Mouse (Mus musculus): ENCODE measurements around the gene Olfr1324. TPM values are rescaled to one million over a fixed set of nuclear protein-coding genes. Genes with fewer than 3 reads are reported as not detected.
"Not testable (repeated sequence)": the region's sequence is repeated elsewhere in the genome, so short reads cannot be mapped to it uniquely, and the experiment has no call there.

Olfr1324 gene
- not detected in 2 replicates for polyA plus RNA-seq (2015; fragmentation: Nextera tagmentation; extraction: Ambion mirVana)

- Histone ChIP-seq H3K4me2 (no peak within 1 kb of the TSS), H3K36me3 (no peaks in the 10 kb centered on the region), H3K9me3 (replicated peaks) (no peaks in the 10 kb centered on the region), H3K9ac (no peak within 1 kb of the TSS), H3K27me3 (no peaks in the 10 kb centered on the region), H3K27ac (no peak within 1 kb of the TSS), H3K4me1 (no peaks in the 10 kb centered on the region), H3K4me3 (replicated peaks) (no peak within 1 kb of the TSS)
- ATAC-seq (replicated peaks; ENCODE audit: low FRiP score) = no peak
- 93% methylated on average over 1 of the region's 1 CpGs for WGBS
Measured at GRCm38 (mm10) chrX:50428398-50428797, at the start of gene Olfr1324. Gene Olfr1324, minus strand, starts transcription at chrX:50428498.

- not testable (repeated sequence) for H3K36me3 ChIP-seq; H3K4me1 ChIP-seq; H3K27me3 ChIP-seq; H3K27ac ChIP-seq; H3K4me3 ChIP-seq (replicated peaks); H3K9ac ChIP-seq; H3K4me2 ChIP-seq; H3K9me3 ChIP-seq (replicated peaks); ATAC-seq (replicated peaks; ENCODE audit: low FRiP score)
- WGBS = 62% methylated on average over 6 of the region's 6 CpGs
Measured at GRCm38 (mm10) chrX:50470341-50470740, 42.0 kb upstream of the Olfr1324 start.

- H3K4me2 ChIP-seq = no peak overlapping the region
- H3K9ac ChIP-seq = no peak overlapping the region
- no peak overlapping the region for H3K4me3 ChIP-seq (replicated peaks)
- no peaks in the 10 kb centered on the region for H3K27me3 ChIP-seq
- H3K36me3 ChIP-seq = no peaks in the 10 kb centered on the region
- no peak overlapping the region for H3K27ac ChIP-seq
- 31% methylated on average over 1 of the region's 1 CpGs for WGBS
- H3K4me1 ChIP-seq = no peaks in the 10 kb centered on the region
- no peak for ATAC-seq (replicated peaks; ENCODE audit: low FRiP score)
- H3K9me3 ChIP-seq (replicated peaks) = no peaks in the 10 kb centered on the region
Measured at GRCm38 (mm10) chrX:50456136-50456535, 27.8 kb upstream of the Olfr1324 start.

GRCm38 (mm10) chrX:50443352-50443751, 15.1 kb upstream of the Olfr1324 start:
- H3K9ac ChIP-seq = no peak overlapping the region
- H3K4me3 ChIP-seq (replicated peaks) = no peak overlapping the region
- no peaks in the 10 kb centered on the region for H3K4me1 ChIP-seq
- H3K27ac ChIP-seq = no peak overlapping the region
- no peak for ATAC-seq (replicated peaks; ENCODE audit: low FRiP score)
- 59% methylated on average over 1 of the region's 1 CpGs for WGBS
- H3K4me2 ChIP-seq = no peak overlapping the region
- 0 out of 2 replicates have a peak, but pooled peaks cover 3% of the 10 kb centered on the region for H3K27me3 ChIP-seq
- H3K9me3 ChIP-seq (replicated peaks) = no peaks in the 10 kb centered on the region
- H3K36me3 ChIP-seq = no peaks in the 10 kb centered on the region

GRCm38 (mm10) chrX:50442696-50443095, 14.4 kb upstream of the Olfr1324 start:
- Histone ChIP-seq H3K27me3 (0 out of 2 replicates have a peak, but pooled peaks cover 3% of the 10 kb centered on the region), H3K9ac (no peak overlapping the region), H3K27ac (no peak overlapping the region), H3K36me3 (no peaks in the 10 kb centered on the region), H3K4me2 (no peak overlapping the region), H3K9me3 (replicated peaks) (no peaks in the 10 kb centered on the region), H3K4me1 (no peaks in the 10 kb centered on the region), H3K4me3 (replicated peaks) (no peak overlapping the region)
- 76% methylated on average over 1 of the region's 1 CpGs for WGBS
- ATAC-seq (replicated peaks; ENCODE audit: low FRiP score) = no peak

GRCm38 (mm10) chrX:50432499-50432898, 4.2 kb upstream of the Olfr1324 start:
- H3K4me3 ChIP-seq (replicated peaks) = no peak overlapping the region
- no peak overlapping the region for H3K4me2 ChIP-seq
- no peak overlapping the region for H3K9ac ChIP-seq
- no peak overlapping the region for H3K27ac ChIP-seq
- no peaks in the 10 kb centered on the region for H3K9me3 ChIP-seq (replicated peaks)
- H3K36me3 ChIP-seq = no peaks in the 10 kb centered on the region
- no peak for ATAC-seq (replicated peaks; ENCODE audit: low FRiP score)
- H3K4me1 ChIP-seq = no peaks in the 10 kb centered on the region
- H3K27me3 ChIP-seq = no peaks in the 10 kb centered on the region
- 83% methylated on average over 2 of the region's 2 CpGs for WGBS

GRCm38 (mm10) chrX:50427712-50428328, 478 bp downstream of the Olfr1324 start:
- 66% methylated on average over 2 of the region's 2 CpGs for WGBS

GRCm38 (mm10) chrX:50425899-50426436, 2.3 kb downstream of the Olfr1324 start:
- no peak overlapping the region for H3K27ac ChIP-seq
- no peak overlapping the region for H3K4me3 ChIP-seq (replicated peaks)
- H3K4me1 ChIP-seq = no peaks in the 10 kb centered on the region
- WGBS = 94% methylated on average over 3 of the region's 3 CpGs
- H3K27me3 ChIP-seq = no peaks in the 10 kb centered on the region
- no peak overlapping the region for H3K9ac ChIP-seq
- H3K9me3 ChIP-seq (replicated peaks) = no peaks in the 10 kb centered on the region
- no peaks in the 10 kb centered on the region for H3K36me3 ChIP-seq
- H3K4me2 ChIP-seq = no peak overlapping the region
- ATAC-seq (replicated peaks; ENCODE audit: low FRiP score) = no peak

More at GRCm38 (mm10) chrX:50427712-50428328, 478 bp downstream of the Olfr1324 start:
- Histone ChIP-seq H3K27ac (no peak overlapping the region), H3K4me1 (no peaks in the 10 kb centered on the region), H3K36me3 (no peaks in the 10 kb centered on the region), H3K4me3 (replicated peaks) (no peak overlapping the region), H3K9ac (no peak overlapping the region), H3K27me3 (no peaks in the 10 kb centered on the region), H3K9me3 (replicated peaks) (no peaks in the 10 kb centered on the region), H3K4me2 (no peak overlapping the region)
- ATAC-seq (replicated peaks; ENCODE audit: low FRiP score) = no peak

GRCm38 (mm10) chrX:50410361-50410760, 17.9 kb downstream of the Olfr1324 start:
- not testable (repeated sequence) for H3K27me3 ChIP-seq; H3K4me3 ChIP-seq (replicated peaks); H3K9ac ChIP-seq; H3K27ac ChIP-seq; H3K36me3 ChIP-seq; H3K4me2 ChIP-seq; H3K4me1 ChIP-seq; H3K9me3 ChIP-seq (replicated peaks); ATAC-seq (replicated peaks; ENCODE audit: low FRiP score)
- WGBS = 79% methylated on average over 8 of the region's 8 CpGs

GRCm38 (mm10) chrX:50390616-50391015, 37.7 kb downstream of the Olfr1324 start:
- H3K36me3 ChIP-seq; H3K9ac ChIP-seq; H3K9me3 ChIP-seq (replicated peaks); H3K27me3 ChIP-seq; H3K27ac ChIP-seq; H3K4me2 ChIP-seq; H3K4me3 ChIP-seq (replicated peaks); H3K4me1 ChIP-seq; ATAC-seq (replicated peaks; ENCODE audit: low FRiP score): not testable (repeated sequence)
- 85% methylated on average over 4 of the region's 4 CpGs for WGBS

GRCm38 (mm10) chrX:50374978-50375377, 53.3 kb downstream of the Olfr1324 start:
- Histone ChIP-seq H3K4me1 (no peaks in the 10 kb centered on the region), H3K9ac (no peak overlapping the region), H3K36me3 (no peaks in the 10 kb centered on the region), H3K27me3 (no peaks in the 10 kb centered on the region), H3K4me3 (replicated peaks) (no peak overlapping the region), H3K27ac (no peak overlapping the region), H3K9me3 (replicated peaks) (0 out of 2 replicates have a peak, but pooled peaks cover 4% of the 10 kb centered on the region), H3K4me2 (no peak overlapping the region)
- 85% methylated on average over 1 of the region's 1 CpGs for WGBS
- ATAC-seq (replicated peaks; ENCODE audit: low FRiP score) = no peak

Data from kidney, embryonic 15.5 days (tissue).